Mouse (Mus musculus) stomach, embryonic 16.5 days (tissue): ENCODE measurements around the gene Fsip1. TPM values are rescaled to one million over a fixed set of nuclear protein-coding genes. Genes with fewer than 3 reads are reported as not detected.
"Not testable (repeated sequence)": the region's sequence is repeated elsewhere in the genome, so short reads cannot be mapped to it uniquely, and the experiment has no call there.

Experiments
- ATAC-seq: fragments of 200-750 bp; cut with Nextera tagmentation; 2 replicates; pipeline ENCODE4 v1.8.0; 2017; ENCODE audit warnings: moderate number of reproducible peaks, moderate TSS enrichment; ENCODE audit not compliant: insufficient read depth, low FRiP score
- H3K27ac ChIP-seq: fragments of 300-500 bp; sonication (generic); 2 replicates; pipeline ENCODE4 v1.5.1; 2014; ENCODE audit warnings: low read length
- H3K27me3 ChIP-seq: fragments of 300-500 bp; sonication (generic); 2 replicates; pipeline ENCODE4 v1.6.1; 2014; ENCODE audit warnings: low read length, control low read depth, mixed read lengths; ENCODE audit not compliant: control insufficient read depth, insufficient read depth
- H3K36me3 ChIP-seq: fragments of 300-500 bp; sonication (generic); 2 replicates; pipeline ENCODE4 v1.6.1; 2014; ENCODE audit warnings: low read length; ENCODE audit not compliant: control insufficient read depth, insufficient read depth
- H3K4me1 ChIP-seq: fragments of 300-500 bp; sonication (generic); 2 replicates; pipeline ENCODE4 v1.6.1; 2014; ENCODE audit warnings: low read length, control low read depth, mixed read lengths; ENCODE audit not compliant: control insufficient read depth, insufficient read depth
- H3K4me2 ChIP-seq: fragments of 300-500 bp; sonication (generic); 2 replicates; pipeline ENCODE4 v1.6.1; 2014; ENCODE audit warnings: low read depth, low read length, mixed read lengths
- H3K4me3 ChIP-seq: fragments of 300-500 bp; sonication (generic); replicated peaks from 2 replicates; pipeline ENCODE4 v1.5.1; 2014; ENCODE audit warnings: mild to moderate bottlenecking, low read length
- H3K9ac ChIP-seq: fragments of 300-500 bp; sonication (generic); 2 replicates; pipeline ENCODE4 v1.6.1; 2014; ENCODE audit warnings: low read length
- H3K9me3 ChIP-seq: fragments of 300-500 bp; sonication (generic); replicated peaks from 2 replicates; pipeline ENCODE4 v1.6.1; 2016; ENCODE audit warnings: low read length, control low read depth; ENCODE audit not compliant: control insufficient read depth
- WGBS: fragments of 180-500 bp; shearing (Covaris S2); extraction: QIAGEN DNeasy Blood & Tissue Kit; methylation state at CpG from one replicate; pipeline ENCODE4 v1.1.7; 2014; 5-methylcytosine and 5-hydroxymethylcytosine counted together
- polyA plus RNA-seq: library from polyadenylated mRNA; unstranded; fragments of >200 nt; fragmentation: Nextera tagmentation; extraction: Ambion mirVana; gene quantifications from 2 replicates; pipeline ENCODE4 v1.2.1, GENCODE M21; 2015

The Fsip1 gene
- polyA plus RNA-seq, 1 experiment from 2014 or later = 0.31 TPM

GRCm38 (mm10) chr2:118158095-118158494, 98.7 kb downstream of the Fsip1 start:
- no peak overlapping the region for H3K4me3 ChIP-seq
- peaks cover 14% of the 10 kb centered on the region; the same call in 1 of the 2 replicates for H3K4me1 ChIP-seq
- no peak overlapping the region for H3K9ac ChIP-seq
- no peaks in the 10 kb centered on the region for H3K9me3 ChIP-seq
- WGBS = 77% methylated on average over 3 of the region's 3 CpGs
- no peaks in the 10 kb centered on the region for H3K27me3 ChIP-seq
- no peak overlapping the region for H3K4me2 ChIP-seq
- no peak for ATAC-seq
- no peak overlapping the region for H3K27ac ChIP-seq
- no peaks in the 10 kb centered on the region for H3K36me3 ChIP-seq

GRCm38 (mm10) chr2:118149855-118150563, 106.8 kb downstream of the Fsip1 start:
- Histone ChIP-seq H3K9ac (no peak overlapping the region), H3K27me3 (no peaks in the 10 kb centered on the region), H3K36me3 (no peaks in the 10 kb centered on the region), H3K4me2 (no peak overlapping the region), H3K27ac (no peak overlapping the region), H3K9me3 (no peaks in the 10 kb centered on the region), H3K4me3 (no peak overlapping the region), H3K4me1 (no peaks in the 10 kb centered on the region)
- whole genome bisulfite sequencing = 64% methylated on average over 12 of the region's 12 CpGs
- ATAC-seq = no peak

GRCm38 (mm10) chr2:118148321-118149142, 108.2 kb downstream of the Fsip1 start:
- Histone ChIP-seq H3K4me2 (no peak overlapping the region), H3K4me1 (no peaks in the 10 kb centered on the region), H3K9me3 (no peaks in the 10 kb centered on the region), H3K36me3 (no peaks in the 10 kb centered on the region), H3K9ac (no peak overlapping the region), H3K27ac (no peak overlapping the region), H3K27me3 (no peaks in the 10 kb centered on the region), H3K4me3 (no peak overlapping the region)
- no peak for ATAC-seq
- WGBS = 66% methylated on average over 4 of the region's 4 CpGs

- H3K4me2 ChIP-seq, ATAC-seq, H3K27me3 ChIP-seq, H3K4me3 ChIP-seq, H3K27ac ChIP-seq, H3K4me1 ChIP-seq, H3K36me3 ChIP-seq, H3K9ac ChIP-seq, H3K9me3 ChIP-seq: not testable (repeated sequence)
- WGBS = 60% methylated on average over 3 of the region's 3 CpGs
Observed at GRCm38 (mm10) chr2:118147749-118148148, 109.0 kb downstream of the Fsip1 start.

GRCm38 (mm10) chr2:118141651-118142050, 115.1 kb downstream of the Fsip1 start:
- Histone ChIP-seq H3K9ac (no peak overlapping the region), H3K27ac (no peak overlapping the region), H3K4me3 (no peak overlapping the region), H3K36me3 (no peaks in the 10 kb centered on the region), H3K4me1 (no peaks in the 10 kb centered on the region), H3K27me3 (no peaks in the 10 kb centered on the region), H3K9me3 (no peaks in the 10 kb centered on the region), H3K4me2 (no peak overlapping the region)
- 91% methylated on average over 10 of the region's 10 CpGs for WGBS
- no peak for ATAC-seq

GRCm38 (mm10) chr2:118139261-118139660, 117.5 kb downstream of the Fsip1 start:
- Histone ChIP-seq H3K36me3 (no peaks in the 10 kb centered on the region), H3K4me2 (no peak overlapping the region), H3K27ac (no peak overlapping the region), H3K9me3 (no peaks in the 10 kb centered on the region), H3K4me1 (no peaks in the 10 kb centered on the region), H3K9ac (no peak overlapping the region), H3K27me3 (no peaks in the 10 kb centered on the region), H3K4me3 (no peak overlapping the region)
- ATAC-seq = no peak
- 68% methylated on average over 6 of the region's 6 CpGs for WGBS

- H3K9ac ChIP-seq = no peak overlapping the region
- no peaks in the 10 kb centered on the region for H3K4me1 ChIP-seq
- no peaks in the 10 kb centered on the region for H3K27me3 ChIP-seq
- no peak overlapping the region for H3K27ac ChIP-seq
- WGBS = 91% methylated on average over 2 of the region's 2 CpGs
- H3K36me3 ChIP-seq = no peaks in the 10 kb centered on the region
- H3K4me2 ChIP-seq = no peak overlapping the region
- H3K4me3 ChIP-seq = no peak overlapping the region
- no peak for ATAC-seq
- H3K9me3 ChIP-seq = no peaks in the 10 kb centered on the region
Observed at GRCm38 (mm10) chr2:118137776-118138175, 119.0 kb downstream of the Fsip1 start.

- WGBS = 79% methylated on average over 9 of the region's 9 CpGs
- H3K4me1 ChIP-seq = no peaks in the 10 kb centered on the region
Observed at GRCm38 (mm10) chr2:118137071-118137470, 119.7 kb downstream of the Fsip1 start.

GRCm38 (mm10) chr2:118128313-118128712, 128.5 kb downstream of the Fsip1 start:
- Histone ChIP-seq H3K4me1 (no peaks in the 10 kb centered on the region), H3K27me3 (no peaks in the 10 kb centered on the region), H3K36me3 (peaks cover 12% of the 10 kb centered on the region; the same call in 1 of the 2 replicates), H3K27ac (no peak overlapping the region), H3K4me2 (no peak overlapping the region), H3K9ac (no peak overlapping the region), H3K9me3 (no peaks in the 10 kb centered on the region), H3K4me3 (no peak overlapping the region)
- 53% methylated on average over 3 of the region's 3 CpGs for WGBS
- no peak for ATAC-seq

More at GRCm38 (mm10) chr2:118137071-118137470, 119.7 kb downstream of the Fsip1 start:
- H3K4me2 ChIP-seq = no peak overlapping the region
- H3K9me3 ChIP-seq = no peaks in the 10 kb centered on the region
- H3K36me3 ChIP-seq = no peaks in the 10 kb centered on the region
- no peak for ATAC-seq
- no peak overlapping the region for H3K27ac ChIP-seq
- H3K9ac ChIP-seq = no peak overlapping the region
- no peak overlapping the region for H3K4me3 ChIP-seq
- no peaks in the 10 kb centered on the region for H3K27me3 ChIP-seq
